Mouse (Mus musculus) heart, adult 2 months (tissue): ENCODE results near the gene Osbp2.

ENCODE experiments used
- CTCF ChIP-seq: fragments of 200-600 bp; IDR thresholded peaks from 2 replicates; pipeline ENCODE4 v1.8.1; 2022; ENCODE audit warnings: antibody characterized with exemption, mild to moderate bottlenecking, moderate library complexity
- EP300 ChIP-seq: fragments of 200-500 bp; IDR thresholded peaks from 2 replicates; pipeline ENCODE4 v1.6.1; 2011; ENCODE audit warnings: low read depth, low read length, control low read depth; ENCODE audit not compliant: insufficient read depth
- POLR2A ChIP-seq: fragments of 200-500 bp; IDR thresholded peaks from 2 replicates; pipeline ENCODE4 v1.6.1; 2011; ENCODE audit warnings: mild to moderate bottlenecking, low read depth, low read length, control low read depth; ENCODE audit not compliant: insufficient read depth

DNA sequence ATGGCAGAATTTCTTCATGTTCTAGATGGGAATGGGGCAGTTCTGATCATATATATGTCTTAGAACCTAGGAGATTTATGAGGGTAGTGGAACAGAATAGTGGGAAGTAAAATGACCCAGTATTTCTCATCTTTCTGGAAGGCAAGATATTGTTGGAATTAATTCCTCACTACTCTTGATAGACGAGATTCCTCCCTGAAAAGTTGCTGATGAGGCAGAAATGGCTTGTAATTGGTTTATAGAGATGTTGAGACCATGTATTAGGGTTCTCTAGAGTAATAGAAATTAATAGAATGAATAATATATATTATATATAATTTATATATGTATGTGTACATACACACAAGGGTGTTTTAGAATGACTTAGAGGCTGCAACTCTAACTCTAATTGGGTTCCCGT lies 201.7 kb downstream of the Osbp2 start:
- TF ChIP-seq POLR2A: no peak
- no peak for TF ChIP-seq EP300
- TF ChIP-seq CTCF: no peak
